Mouse (Mus musculus) testis, adult 2 months (tissue): ENCODE measurements at regions not wholly inside any gene's neighbourhood (a gene's known extent, or its start where the extent isn't known, plus 50 kb on each side); places are given as distances from the start of the nearest gene placed in this dataset.

Source experiments
- CTCF ChIP-seq: fragments of 200-500 bp; IDR thresholded peaks from 2 replicates; pipeline ENCODE4 v1.5.1; 2012; ENCODE audit warnings: low read depth, mild to moderate bottlenecking, inconsistent platforms, low read length, moderate library complexity; ENCODE audit not compliant: control insufficient read depth, insufficient read depth, insufficient replicate concordance
- POLR2A ChIP-seq: fragments of 200-500 bp; IDR thresholded peaks from 2 replicates; pipeline ENCODE4 v1.6.1; 2012; ENCODE audit warnings: low read depth, mild to moderate bottlenecking, inconsistent platforms, low read length, moderate library complexity; ENCODE audit not compliant: control insufficient read depth

- TF ChIP-seq POLR2A (no peak), CTCF (no peak)
Measured at GRCm38 (mm10) chr13:31341282-31342100, 214.4 kb upstream of the Foxq1 start.
